Mouse (Mus musculus): ENCODE data around the gene Gm43191.
"Not testable (repeated sequence)": the region's sequence is repeated elsewhere in the genome, so short reads cannot be mapped to it uniquely, and the experiment has no call there.

Gene Gm43191

DNA sequence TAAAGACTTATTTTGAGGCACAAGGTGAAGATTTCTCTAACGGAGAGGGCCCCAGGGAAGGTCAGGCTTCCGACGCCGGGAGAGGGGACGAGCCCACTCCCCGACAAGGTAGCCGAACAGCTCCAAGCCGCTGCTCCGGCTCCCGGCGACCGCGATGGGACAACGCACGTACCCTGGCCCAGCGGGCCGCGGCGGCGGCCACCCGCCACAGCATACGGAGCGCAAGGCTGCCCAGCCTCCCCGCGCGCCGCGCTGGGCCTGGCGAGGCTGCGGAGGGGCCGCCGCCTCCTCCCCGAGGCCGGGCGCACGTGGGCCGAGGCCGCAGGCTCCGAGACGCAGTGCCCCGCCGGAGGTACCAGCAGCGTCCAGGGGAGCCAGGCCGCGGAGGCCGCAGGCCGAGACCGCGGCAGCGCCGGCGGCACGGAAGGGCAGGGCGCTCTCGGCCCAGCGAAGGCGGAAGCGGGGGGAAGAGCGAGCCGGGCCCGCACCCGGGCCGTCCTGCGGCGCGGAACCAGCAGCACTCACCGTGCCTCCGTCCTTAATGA, 19.1 kb downstream of the Gm43191 start:
- peak; percentile 47 for DNase-seq (ENCODE audit: low spot score)

DNA sequence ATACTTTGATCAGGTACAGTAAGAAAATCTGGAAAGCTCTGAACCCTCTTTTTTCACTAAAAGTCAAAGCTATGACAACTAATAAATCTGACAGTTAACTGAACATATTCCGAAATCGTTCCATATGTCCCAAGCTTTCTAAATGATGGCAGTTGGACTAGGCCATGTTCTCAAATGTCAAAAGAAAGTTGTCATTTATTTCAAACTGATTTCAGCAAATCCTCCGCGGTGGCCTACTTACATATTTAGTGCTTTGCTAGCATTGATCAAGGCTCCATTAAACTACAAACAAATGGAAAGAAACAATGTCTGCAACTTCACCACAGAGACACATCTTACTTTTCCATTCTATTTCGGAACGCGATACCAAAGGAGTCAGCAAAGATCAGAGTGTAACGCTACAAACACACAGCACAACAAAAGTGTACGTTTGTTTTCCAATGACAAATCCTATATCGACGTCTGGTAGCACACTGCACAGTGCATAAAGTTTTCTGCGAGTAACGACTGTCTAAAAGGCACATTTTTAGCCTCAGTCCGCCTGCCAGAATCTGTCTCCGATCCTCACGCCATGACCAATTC, 19.7 kb downstream of the Gm43191 start:
- DNase-seq (ENCODE audit: low spot score): peak; percentile 9

DNA sequence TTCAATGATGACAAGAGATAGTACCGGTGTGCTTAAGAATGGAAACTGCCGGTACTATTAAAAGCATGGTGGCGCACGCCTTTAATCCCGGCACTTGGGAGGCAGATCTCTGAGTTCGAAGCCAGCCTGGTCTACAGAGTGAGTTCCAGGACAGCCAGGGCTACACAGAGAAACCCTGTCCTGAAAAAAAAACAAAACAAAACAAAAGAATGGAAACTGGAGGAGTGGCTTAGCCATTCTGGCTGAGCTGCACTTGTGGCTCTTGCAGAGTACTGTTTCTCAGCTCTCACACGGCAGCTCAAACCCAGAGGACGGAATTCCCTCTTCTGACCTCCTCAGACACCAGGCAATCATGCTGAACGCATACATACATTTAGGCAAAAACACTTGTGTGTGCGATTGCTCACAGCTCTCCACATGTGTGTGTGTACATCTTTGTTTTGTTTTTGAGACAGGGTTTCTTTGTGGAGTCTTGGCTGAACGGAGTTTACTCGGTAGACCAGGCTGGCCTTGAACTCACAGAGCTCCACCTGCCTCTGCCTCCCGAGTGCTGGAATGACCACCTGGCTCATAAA, 21.1 kb downstream of the Gm43191 start:
- DNase-seq (ENCODE audit: low spot score): no peak

GRCm38 (mm10) chr3:116658928-116659565, 22.0 kb downstream of the Gm43191 start:
- DNase-seq (ENCODE audit: low spot score): no peak

GRCm38 (mm10) chr3:116656184-116656965, 24.7 kb downstream of the Gm43191 start:
- DNase-seq (ENCODE audit: low spot score): no peak

DNA sequence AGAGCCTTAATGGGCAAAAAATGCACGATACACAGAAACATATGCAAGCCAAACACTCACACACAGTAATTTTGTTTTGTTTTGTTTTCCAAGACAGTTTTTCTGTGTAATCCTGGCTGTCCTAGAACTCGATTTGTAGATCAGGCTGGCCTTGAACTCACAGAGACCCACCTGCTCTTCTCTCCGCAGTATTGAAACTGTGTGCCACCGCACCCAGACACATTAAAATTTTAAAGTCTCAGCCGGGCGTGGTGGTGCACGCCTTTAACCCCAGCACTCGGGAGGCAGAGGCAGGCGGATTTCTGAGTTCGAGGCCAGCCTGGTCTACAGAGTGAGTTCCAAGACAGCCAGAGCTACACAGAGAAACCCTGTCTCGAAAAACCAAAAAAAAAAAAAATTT, 27.0 kb downstream of the Gm43191 start:
- not testable (repeated sequence) for DNase-seq (ENCODE audit: low spot score)

GRCm38 (mm10) chr3:116653278-116653945, 27.6 kb downstream of the Gm43191 start:
- no peak for DNase-seq (ENCODE audit: low spot score)

DNA sequence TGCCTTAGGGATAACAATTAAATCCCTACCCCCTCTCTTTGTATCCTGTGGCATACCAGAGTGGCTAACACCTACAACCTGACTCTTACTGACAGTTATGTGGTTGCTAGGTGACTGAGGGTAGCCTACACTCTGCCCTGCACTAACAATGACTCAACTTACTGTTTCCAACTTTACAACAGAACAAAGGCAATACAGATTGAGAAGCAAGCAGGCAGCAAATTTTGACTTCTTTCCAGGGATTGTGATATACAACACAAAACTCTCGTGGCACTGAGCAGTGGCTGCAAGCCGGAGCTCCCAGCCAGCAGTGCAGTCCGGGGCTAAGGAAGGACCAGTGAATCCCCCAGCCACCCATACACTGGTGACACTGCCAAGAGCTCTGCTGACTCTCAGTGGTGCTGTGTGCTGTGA, 29.0 kb downstream of the Gm43191 start:
- DNase-seq (ENCODE audit: low spot score): no peak

GRCm38 (mm10) chr3:116650698-116651097, 30.4 kb downstream of the Gm43191 start:
- DNase-seq (ENCODE audit: low spot score): no peak

GRCm38 (mm10) chr3:116648805-116649204, 32.3 kb downstream of the Gm43191 start:
- no peak for DNase-seq (ENCODE audit: low spot score)

- DNase-seq (ENCODE audit: low spot score): no peak
These were observed 34.7 kb downstream of the Gm43191 start for GRCm38 (mm10) chr3:116646387-116646786.

- no peak for DNase-seq (ENCODE audit: low spot score)
These were observed 38.7 kb downstream of the Gm43191 start for GRCm38 (mm10) chr3:116642373-116642772.

DNA sequence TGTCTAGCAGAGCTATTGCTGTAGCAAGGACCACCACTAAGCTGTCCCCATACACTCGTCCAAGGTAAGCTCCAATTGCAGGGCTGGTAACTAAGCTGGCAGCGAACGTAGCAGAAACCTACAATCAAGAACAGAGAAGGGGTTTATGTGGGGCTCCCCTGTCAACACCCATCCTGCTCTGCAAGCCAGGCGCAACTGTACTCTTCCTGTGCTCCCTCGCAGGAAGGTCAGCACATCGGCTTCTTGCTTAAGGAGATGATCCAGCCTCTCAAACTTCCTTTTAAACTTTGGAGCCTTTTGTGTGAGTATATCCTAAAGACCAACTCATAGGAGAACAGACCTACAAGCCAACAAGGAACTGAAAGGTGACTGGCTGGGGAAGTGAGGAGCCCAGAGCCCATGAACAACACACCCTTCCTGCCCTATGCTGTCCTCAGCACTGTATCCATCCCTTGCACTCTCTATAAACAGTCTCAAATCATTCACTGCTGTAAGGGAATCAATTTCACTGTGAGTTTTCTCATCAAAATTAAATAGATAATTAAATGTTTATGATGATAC, 39.2 kb downstream of the Gm43191 start:
- DNase-seq (ENCODE audit: low spot score): no peak

- DNase-seq (ENCODE audit: low spot score): no peak
These were observed 41.0 kb downstream of the Gm43191 start for GRCm38 (mm10) chr3:116640024-116640423.

DNA sequence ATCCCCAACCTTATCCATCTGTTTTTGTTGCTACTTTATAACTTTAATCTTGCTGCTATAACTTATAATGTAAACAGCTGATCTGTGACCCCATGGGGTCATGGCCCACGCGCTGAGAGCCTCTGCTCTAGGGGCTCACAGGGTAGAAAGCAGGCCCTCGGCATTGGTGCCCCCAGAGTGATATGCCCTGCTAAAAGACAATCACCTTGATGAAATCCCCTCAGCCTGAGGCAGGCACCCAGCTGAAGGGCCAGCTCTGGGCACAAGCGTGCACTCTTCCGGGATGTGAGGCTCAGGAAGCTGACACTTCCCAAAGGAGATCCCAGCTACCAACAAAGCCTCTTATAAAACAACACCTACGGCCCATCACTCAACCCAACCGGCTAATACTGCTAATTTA, 42.5 kb downstream of the Gm43191 start:
- DNase-seq (ENCODE audit: low spot score): no peak

DNA sequence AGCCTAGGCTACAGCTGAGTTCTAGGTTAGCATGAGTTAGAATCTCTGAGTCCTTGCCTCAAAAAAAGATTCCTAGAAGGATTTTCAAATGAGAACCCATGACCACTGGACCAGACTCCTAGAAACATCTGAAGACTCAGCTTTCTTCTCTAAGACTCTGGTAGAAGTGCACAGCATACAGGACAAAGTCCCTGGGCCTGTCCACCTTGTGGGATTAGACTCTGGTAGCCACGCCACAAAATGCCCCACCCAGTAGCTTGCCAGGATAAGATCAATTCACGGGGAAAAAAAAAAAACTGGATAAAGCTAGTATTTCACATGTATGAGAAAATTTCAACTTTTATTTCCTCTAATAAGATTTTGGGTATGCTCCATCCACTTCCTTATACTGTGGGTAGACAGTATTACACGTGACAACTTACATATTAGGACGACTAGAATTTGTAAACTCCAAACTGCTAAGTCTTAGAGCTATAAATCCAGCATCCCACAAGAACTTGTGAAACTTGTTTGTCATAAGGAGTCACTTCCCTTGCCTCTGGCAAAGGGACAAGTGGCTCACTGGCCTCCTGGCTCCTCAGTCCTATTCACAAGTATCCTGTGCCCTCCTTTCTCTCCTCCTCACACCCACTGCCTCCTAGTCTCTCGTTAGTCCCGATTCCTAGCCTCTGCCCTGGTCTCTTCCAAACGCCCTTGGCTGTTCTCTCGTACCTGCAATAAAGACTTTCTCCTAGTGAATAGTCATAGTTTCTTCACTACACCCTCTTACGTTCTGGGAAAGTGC, 43.2 kb downstream of the Gm43191 start:
- no peak for DNase-seq (ENCODE audit: low spot score)

GRCm38 (mm10) chr3:116635799-116636198, 45.3 kb downstream of the Gm43191 start:
- DNase-seq (ENCODE audit: low spot score): no peak

DNA sequence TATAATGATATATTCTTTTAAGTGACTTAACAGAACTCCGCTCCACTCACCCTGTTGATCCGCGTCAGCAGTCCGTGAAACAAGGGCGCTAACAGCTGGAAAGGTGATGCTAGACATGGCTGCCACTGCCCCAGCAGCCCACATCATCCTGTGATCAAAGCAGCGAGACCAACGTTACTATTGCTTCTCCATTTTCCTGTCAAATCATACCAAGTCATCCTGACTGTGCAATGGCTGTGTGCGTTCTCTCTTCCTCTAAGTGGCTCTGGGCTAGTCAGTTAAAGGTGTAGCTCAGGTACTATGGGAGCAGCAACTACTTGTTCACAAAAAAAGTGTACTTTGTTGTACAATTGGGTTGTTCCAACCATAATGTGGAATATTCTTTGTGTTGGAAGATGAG, 46.2 kb downstream of the Gm43191 start:
- no peak for DNase-seq (ENCODE audit: low spot score)

DNA sequence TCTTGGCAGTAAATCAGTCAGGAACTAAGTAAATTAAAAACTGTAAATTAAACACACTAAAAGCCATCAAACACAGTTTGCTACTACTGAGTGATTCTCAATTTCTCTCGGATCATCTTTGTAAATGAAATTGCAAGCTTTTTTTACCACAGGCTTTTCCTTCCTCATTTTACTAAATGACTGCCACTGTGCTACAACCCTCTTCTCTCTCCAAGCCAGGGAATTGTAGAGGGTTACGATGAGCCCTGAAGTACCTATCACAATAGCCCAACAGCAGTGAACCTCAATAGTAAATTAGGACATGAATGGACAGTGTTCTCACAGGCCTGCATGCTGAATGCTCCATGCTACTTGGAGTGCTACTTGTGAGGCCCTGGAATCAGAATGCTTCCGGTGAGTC, 47.0 kb downstream of the Gm43191 start:
- DNase-seq (ENCODE audit: low spot score): no peak

DNA sequence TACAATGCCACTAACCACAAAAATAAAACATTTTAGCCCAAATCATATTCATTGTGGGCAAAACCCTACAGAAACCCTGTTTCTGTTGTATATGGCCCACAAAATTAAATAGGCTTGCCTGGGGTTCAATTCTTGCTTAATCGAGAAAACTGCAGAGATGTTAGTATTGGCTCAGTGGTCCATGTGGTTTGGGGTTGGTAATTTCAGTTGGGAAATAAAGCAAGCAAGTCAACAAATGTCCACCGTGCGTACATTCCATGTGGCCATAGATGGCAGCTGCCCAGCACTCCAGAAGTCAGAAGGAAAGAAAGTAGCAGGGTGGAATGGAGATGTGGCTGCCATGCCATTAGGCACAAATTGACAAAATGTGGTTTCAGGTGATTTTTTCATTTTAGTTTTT, 48.1 kb downstream of the Gm43191 start:
- DNase-seq (ENCODE audit: low spot score): no peak

DNA sequence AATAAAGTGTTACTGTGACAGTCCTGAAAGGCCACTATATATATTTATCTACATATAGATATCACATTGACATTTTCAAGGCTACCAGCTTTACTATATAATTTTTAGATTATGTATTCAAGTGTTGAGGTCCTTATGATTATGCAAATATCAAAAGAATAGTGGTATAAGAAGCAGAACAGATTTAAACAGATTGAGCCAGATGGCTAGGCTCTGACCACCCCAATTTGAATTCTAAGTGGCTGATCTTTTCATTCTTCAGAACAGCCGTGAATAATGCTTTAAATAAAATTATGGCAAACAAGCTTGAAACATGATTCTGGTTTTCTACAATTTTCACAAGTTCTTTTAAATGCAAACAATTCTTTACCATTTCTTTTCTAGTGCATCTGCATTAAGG, 49.6 kb downstream of the Gm43191 start:
- DNase-seq (ENCODE audit: low spot score): no peak
